ENCODE assay signal across 8 mouse cellular contexts in the genomic region with DNA sequence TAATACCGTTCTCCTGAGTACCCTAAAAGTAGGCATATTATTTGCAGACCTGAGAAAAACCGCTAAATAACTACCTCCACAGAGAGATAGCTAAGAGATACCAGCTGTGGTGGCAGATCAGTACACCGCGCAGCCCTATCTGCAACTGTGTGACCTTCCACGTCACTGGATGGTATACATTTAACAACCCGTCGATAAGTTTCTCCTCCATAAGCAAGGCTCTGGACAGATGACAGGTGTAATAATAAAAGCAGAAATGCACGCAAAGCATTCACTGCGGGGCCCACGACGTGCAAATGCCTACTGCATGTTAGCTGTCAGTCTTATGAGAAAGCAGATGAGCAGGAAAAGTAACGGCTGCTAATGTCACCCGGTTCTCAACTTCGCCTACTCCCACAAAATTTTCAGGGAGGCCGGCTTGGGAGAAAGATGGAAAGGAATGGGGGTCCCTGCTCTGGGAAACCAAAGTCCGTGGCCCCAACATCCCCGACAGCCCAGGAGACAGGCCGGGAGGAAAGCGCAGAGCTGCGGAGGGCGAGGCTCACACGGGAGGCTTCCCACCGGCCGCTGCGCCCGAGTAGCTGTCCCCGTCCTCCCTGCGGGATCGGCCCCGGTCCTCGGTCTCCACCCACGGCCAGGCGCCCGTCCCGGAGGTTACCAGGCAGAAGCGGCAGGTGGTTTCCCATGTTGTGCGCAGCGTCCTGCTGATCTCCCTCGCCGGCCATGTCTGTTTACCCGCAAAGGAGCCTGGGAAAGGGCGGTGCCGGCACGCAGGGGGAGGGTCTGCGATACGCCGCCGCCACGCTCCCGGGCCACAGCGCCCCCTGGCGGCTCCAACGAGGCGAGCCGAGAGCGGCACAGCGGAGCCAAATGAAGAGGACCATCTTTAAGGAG. TPM values are rescaled to one million over a fixed set of nuclear protein-coding genes. Genes with fewer than 3 reads are reported as not detected.
DNase-seq lines count a peak whose midpoint lies in the region; ATAC-seq lines count a peak whose summit lies in the region.

Crbn (minus strand) TSS at position 745 of the 894 bp plus-strand sequence.

- H3K36me3 ChIP-seq in hindbrain, embryonic 13.5 days, result peaks cover 8% of the 10 kb centered on the region

- peak within 1 kb of the TSS; percentile 79 for H3K9ac ChIP-seq in hindbrain, embryonic 13.5 days

- no peaks in the 10 kb centered on the region for H3K9me3 ChIP-seq in hindbrain, embryonic 13.5 days

- peak within 1 kb of the TSS; percentile 74 for H3K4me3 ChIP-seq in hindbrain, embryonic 13.5 days

- H3K4me2 ChIP-seq in hindbrain, embryonic 13.5 days, result peak within 1 kb of the TSS; percentile 92

- 2% methylated on average over 57 of the region's 57 CpGs for WGBS in hindbrain, embryonic 13.5 days

- H3K4me1 ChIP-seq in hindbrain, embryonic 13.5 days (replicated peaks), result peaks cover 12% of the 10 kb centered on the region

- DNase-seq in NIH3T3 (ENCODE audit: low read depth), result peak; percentile 95
- DNase-seq in cerebellum, postnatal 10 days, result peak; percentile 98
- DNase-seq in frontal cortex, postnatal 14 days (ENCODE audit: low spot score in 2 of 2), result peak; percentile 79 to 86
- peak; percentile 93 to 95 for DNase-seq in layer of hippocampus, postnatal 25 days (ENCODE audit: extremely low spot score in 1 of 2, low spot score in 1 of 2)
- DNase-seq in lung, postnatal 25 days (ENCODE audit: low spot score), result peak; percentile 89
- peak; percentile 92 for DNase-seq in retina, embryonic 14.5 days (ENCODE audit: low spot score)
- peak; percentile 97 for DNase-seq in thymus, postnatal 4 days

- H3K27ac ChIP-seq in hindbrain, embryonic 13.5 days, result no peak within 1 kb of the TSS

- H3K27me3 ChIP-seq in hindbrain, embryonic 13.5 days, result 0 out of 2 replicates have a peak, but pooled peaks cover 2% of the 10 kb centered on the region

- peak; percentile 95 for ATAC-seq in hindbrain, embryonic 13.5 days (ENCODE audit: low FRiP score)

RNA-seq across cellular contexts. Expression of gene Crbn, which starts in this region (rescaled TPM):
- polyA plus RNA-seq in hindbrain, embryonic 13.5 days (2015; fragmentation: Nextera tagmentation; extraction: Ambion mirVana), result 62.2 and 64.9 TPM in 2 replicates
- 100 to 1,000 TPM in 1 of 2 experiments, 10 to 100 TPM in 1; 97.4 to 111 TPM for total RNA-seq in layer of hippocampus, postnatal 25 days (2021)
